Mouse (Mus musculus) cerebral cortex, adult 2 months (tissue): ENCODE measurements around the gene Ssbp4.

Experiments
- WGBS: fragments of 180-500 bp; shearing (Covaris S2); methylation state at CpG from one replicate; pipeline ENCODE4 v1.1.7; 2018; 5-methylcytosine and 5-hydroxymethylcytosine counted together

The Ssbp4 gene

GRCm38 (mm10) chr8:70547762-70548161, 60.9 kb downstream of the Ssbp4 start:
- WGBS = 95% methylated on average over 6 of the region's 6 CpGs
